Mouse (Mus musculus) midbrain, embryonic 14.5 days (tissue): ENCODE measurements around the gene Brap. TPM values are rescaled to one million over a fixed set of nuclear protein-coding genes. Genes with fewer than 3 reads are reported as not detected.
"Not testable (repeated sequence)": the region's sequence is repeated elsewhere in the genome, so short reads cannot be mapped to it uniquely, and the experiment has no call there.

Source experiments
- ATAC-seq: fragments of 200-750 bp; cut with Nextera tagmentation; 2 replicates; pipeline ENCODE4 v1.8.0; 2017; ENCODE audit warnings: moderate number of reproducible peaks, moderate library complexity; ENCODE audit not compliant: low FRiP score, low TSS enrichment
- DNase-seq: peaks from one replicate; pipeline ENCODE4 v3.0.0-alpha.2; 2015
- H3K27ac ChIP-seq: fragments of 300-500 bp; sonication (generic); replicated peaks from 2 replicates; pipeline ENCODE4 v1.5.1; 2014; ENCODE audit warnings: mild to moderate bottlenecking, low read depth, low read length, moderate library complexity
- H3K27me3 ChIP-seq: fragments of 300-500 bp; sonication (generic); 2 replicates; pipeline ENCODE4 v1.6.1; 2014; ENCODE audit warnings: low read length, control low read depth, mixed read lengths; ENCODE audit not compliant: control insufficient read depth, insufficient read depth
- H3K36me3 ChIP-seq: fragments of 300-500 bp; sonication (generic); 2 replicates; pipeline ENCODE4 v1.6.1; 2014; ENCODE audit warnings: low read length, control low read depth; ENCODE audit not compliant: control insufficient read depth, insufficient read depth
- H3K4me1 ChIP-seq: fragments of 300-500 bp; sonication (generic); 2 replicates; pipeline ENCODE4 v1.6.1; 2014; ENCODE audit warnings: mild to moderate bottlenecking, antibody characterized with exemption, low read length, control low read depth; ENCODE audit not compliant: control insufficient read depth, insufficient read depth
- H3K4me2 ChIP-seq: fragments of 300-500 bp; sonication (generic); 2 replicates; pipeline ENCODE4 v1.6.1; 2014; ENCODE audit warnings: mild to moderate bottlenecking, low read length, moderate library complexity
- H3K4me3 ChIP-seq: fragments of 300-500 bp; sonication (generic); replicated peaks from 2 replicates; pipeline ENCODE4 v1.5.1; 2014; ENCODE audit warnings: low read depth, low read length
- H3K9ac ChIP-seq: fragments of 300-500 bp; sonication (generic); replicated peaks from 2 replicates; pipeline ENCODE4 v1.6.1; 2014; ENCODE audit warnings: mild to moderate bottlenecking, low read length, moderate library complexity
- H3K9me3 ChIP-seq: fragments of 300-500 bp; sonication (generic); 2 replicates; pipeline ENCODE4 v1.6.1; 2016; ENCODE audit warnings: low read length, control low read depth, mixed read lengths; ENCODE audit not compliant: control insufficient read depth
- WGBS: fragments of 180-500 bp; shearing (Covaris S2); extraction: QIAGEN DNeasy Blood & Tissue Kit; methylation state at CpG from one replicate; pipeline ENCODE4 v1.1.7; 2014; 5-methylcytosine and 5-hydroxymethylcytosine counted together
- polyA plus RNA-seq: library from polyadenylated mRNA; unstranded; fragments of >200 nt; fragmentation: Nextera tagmentation; extraction: Ambion mirVana; gene quantifications from 2 replicates; pipeline ENCODE4 v1.2.1, GENCODE M21; 2014

Gene Brap
- polyA plus RNA-seq = 39.1 and 47.6 TPM in 2 replicates

GRCm38 (mm10) chr5:121660059-121660896 lies at the start of gene Brap, which contains the start of gene Acad10:
Gene Brap, plus strand, starts transcription at chr5:121660563.
Gene Acad10, minus strand, starts transcription at chr5:121660514.
- Histone ChIP-seq H3K27me3 (no peaks in the 10 kb centered on the region), H3K4me1 (peaks cover 12% of the 10 kb centered on the region), H3K27ac (peak within 1 kb of the TSS; percentile 74), H3K4me3 (peak within 1 kb of the TSS; percentile 98), H3K4me2 (peak within 1 kb of the TSS; percentile 81), H3K9ac (peak within 1 kb of the TSS; percentile 84), H3K9me3 (no peaks in the 10 kb centered on the region), H3K36me3 (peaks cover 30% of the 10 kb centered on the region)
- DNase-seq = peak; percentile 97
- WGBS = 1% methylated on average over 85 of the region's 85 CpGs
- peak; percentile 83 for ATAC-seq

GRCm38 (mm10) chr5:121612036-121612435 lies 48.3 kb upstream of the Brap start:
- ATAC-seq = no peak
- H3K4me3 ChIP-seq = no peak overlapping the region
- H3K9me3 ChIP-seq = no peaks in the 10 kb centered on the region
- H3K4me1 ChIP-seq = no peaks in the 10 kb centered on the region
- DNase-seq = no peak
- no peak overlapping the region for H3K27ac ChIP-seq
- H3K9ac ChIP-seq = no peak overlapping the region
- H3K36me3 ChIP-seq = no peaks in the 10 kb centered on the region
- no peaks in the 10 kb centered on the region for H3K27me3 ChIP-seq
- 89% methylated on average over 6 of the region's 6 CpGs for WGBS
- no peak overlapping the region for H3K4me2 ChIP-seq

- H3K27ac ChIP-seq, H3K4me1 ChIP-seq, H3K36me3 ChIP-seq, ATAC-seq, H3K27me3 ChIP-seq, H3K4me2 ChIP-seq, H3K9ac ChIP-seq, H3K9me3 ChIP-seq, H3K4me3 ChIP-seq, DNase-seq: not testable (repeated sequence)
- 82% methylated on average over 3 of the region's 3 CpGs for WGBS
Observed at GRCm38 (mm10) chr5:121614921-121615320, 45.4 kb upstream of the Brap start.

- Histone ChIP-seq H3K4me1 (peaks cover 10% of the 10 kb centered on the region; the same call in 1 of the 2 replicates), H3K27ac (peak within 1 kb of the TSS; percentile 83), H3K36me3 (no peaks in the 10 kb centered on the region), H3K9ac (peak within 1 kb of the TSS; percentile 81), H3K4me2 (peak within 1 kb of the TSS; percentile 82), H3K4me3 (peak within 1 kb of the TSS; percentile 72), H3K27me3 (no peaks in the 10 kb centered on the region), H3K9me3 (no peaks in the 10 kb centered on the region)
- peak; percentile 82 for ATAC-seq
- peak; percentile 93 for DNase-seq
- 1% methylated on average over 58 of the region's 58 CpGs for WGBS
Observed at GRCm38 (mm10) chr5:121618592-121619513, 41.5 kb upstream of the Brap start, which contains the start of gene Acad12. Gene Acad12, minus strand, starts transcription at chr5:121618938.

- no peak for DNase-seq
- WGBS = 96% methylated on average over 5 of the region's 5 CpGs
- H3K27ac ChIP-seq = no peak overlapping the region
- ATAC-seq = no peak
- peaks cover 10% of the 10 kb centered on the region; the same call in 1 of the 2 replicates for H3K4me1 ChIP-seq
- no peaks in the 10 kb centered on the region for H3K9me3 ChIP-seq
- H3K36me3 ChIP-seq = no peaks in the 10 kb centered on the region
- H3K27me3 ChIP-seq = no peaks in the 10 kb centered on the region
- H3K4me2 ChIP-seq = no peak overlapping the region
- H3K9ac ChIP-seq = no peak overlapping the region
- H3K4me3 ChIP-seq = no peak overlapping the region
Observed at GRCm38 (mm10) chr5:121621102-121621501, 39.3 kb upstream of the Brap start.

GRCm38 (mm10) chr5:121623241-121623640 lies 37.1 kb upstream of the Brap start:
- DNase-seq (no peak), ATAC-seq (no peak)
- Histone ChIP-seq H3K4me1 (peaks cover 7% of the 10 kb centered on the region; the same call in 1 of the 2 replicates), H3K27me3 (no peaks in the 10 kb centered on the region), H3K27ac (no peak overlapping the region), H3K4me2 (no peak overlapping the region), H3K9ac (no peak overlapping the region), H3K36me3 (no peaks in the 10 kb centered on the region), H3K9me3 (no peaks in the 10 kb centered on the region), H3K4me3 (no peak overlapping the region)
- WGBS = 96% methylated on average over 3 of the region's 3 CpGs

GRCm38 (mm10) chr5:121627871-121628270 lies 32.5 kb upstream of the Brap start:
- Histone ChIP-seq H3K27ac (no peak overlapping the region), H3K4me1 (0 out of 2 replicates have a peak, but pooled peaks cover 3% of the 10 kb centered on the region), H3K9ac (no peak overlapping the region), H3K27me3 (no peaks in the 10 kb centered on the region), H3K4me3 (no peak overlapping the region), H3K9me3 (no peaks in the 10 kb centered on the region), H3K36me3 (no peaks in the 10 kb centered on the region), H3K4me2 (no peak overlapping the region)
- DNase-seq = peak; percentile 75
- 0% methylated on average over 1 of the region's 1 CpGs for WGBS
- ATAC-seq = no peak

- not testable (repeated sequence) for H3K27ac ChIP-seq, H3K9me3 ChIP-seq, H3K4me1 ChIP-seq, H3K4me2 ChIP-seq, DNase-seq, H3K27me3 ChIP-seq, H3K36me3 ChIP-seq, ATAC-seq, H3K4me3 ChIP-seq, H3K9ac ChIP-seq
- WGBS = 64% methylated on average over 9 of the region's 9 CpGs
Observed at GRCm38 (mm10) chr5:121631106-121631647, 29.2 kb upstream of the Brap start.
